Mouse (Mus musculus) kidney, postnatal 0 days (tissue): ENCODE data around the gene Spi1. TPM values are rescaled to one million over a fixed set of nuclear protein-coding genes. Genes with fewer than 3 reads are reported as not detected.

Experiments
- ATAC-seq: fragments of 200-750 bp; cut with Nextera tagmentation; replicated peaks from 2 replicates; pipeline ENCODE4 v1.8.0; 2017; ENCODE audit warnings: low read depth, moderate number of reproducible peaks, moderate TSS enrichment, moderate library complexity; ENCODE audit not compliant: low FRiP score
- DNase-seq: peaks from one replicate; pipeline ENCODE4 v3.0.0-alpha.2; 2016; ENCODE audit warnings: low spot score
- H3K27ac ChIP-seq: fragments of 300-500 bp; sonication (generic); 2 replicates; pipeline ENCODE4 v1.5.1; 2014; ENCODE audit warnings: mild to moderate bottlenecking
- H3K27me3 ChIP-seq: fragments of 300-500 bp; sonication (generic); 2 replicates; pipeline ENCODE4 v1.6.1; 2014; ENCODE audit warnings: low read length, mixed read lengths; ENCODE audit not compliant: insufficient read depth
- H3K36me3 ChIP-seq: fragments of 300-500 bp; sonication (generic); 2 replicates; pipeline ENCODE4 v1.6.1; 2014; ENCODE audit warnings: low read length, mixed read lengths; ENCODE audit not compliant: insufficient read depth
- H3K4me1 ChIP-seq: fragments of 300-500 bp; sonication (generic); replicated peaks from 2 replicates; pipeline ENCODE4 v1.6.1; 2014; ENCODE audit warnings: antibody characterized with exemption, low read length, mixed read lengths; ENCODE audit not compliant: insufficient read depth
- H3K4me2 ChIP-seq: fragments of 300-500 bp; sonication (generic); 2 replicates; pipeline ENCODE4 v1.6.1; 2014; ENCODE audit warnings: mild to moderate bottlenecking, low read length, moderate library complexity, mixed read lengths
- H3K4me3 ChIP-seq: fragments of 300-500 bp; sonication (generic); replicated peaks from 2 replicates; pipeline ENCODE4 v1.5.1; 2014; ENCODE audit warnings: low read depth, low read length
- H3K9ac ChIP-seq: fragments of 300-500 bp; sonication (generic); 2 replicates; pipeline ENCODE4 v1.6.1; 2014; ENCODE audit warnings: low read depth, low read length
- H3K9me3 ChIP-seq: fragments of 300-500 bp; sonication (generic); replicated peaks from 2 replicates; pipeline ENCODE4 v1.6.1; 2016; ENCODE audit warnings: low read length, inconsistent platforms, mixed read lengths
- CTCF ChIP-seq: IDR thresholded peaks from 2 replicates; pipeline ENCODE4 v1.5.1; 2016; ENCODE audit warnings: antibody characterized with exemption, low read depth, mild to moderate bottlenecking, moderate library complexity
- WGBS: fragments of 180-500 bp; shearing (Covaris S2); extraction: QIAGEN DNeasy Blood & Tissue Kit; methylation state at CpG from one replicate; pipeline ENCODE4 v1.1.7; 2014; 5-methylcytosine and 5-hydroxymethylcytosine counted together
- polyA plus RNA-seq: library from polyadenylated mRNA; unstranded; fragments of >200 nt; fragmentation: Nextera tagmentation; extraction: Ambion mirVana; gene quantifications from 2 replicates; pipeline ENCODE4 v1.2.1, GENCODE M21; 2015

Gene Spi1
- polyA plus RNA-seq, 1 experiment from 2014 or later: 6.0 TPM

DNA sequence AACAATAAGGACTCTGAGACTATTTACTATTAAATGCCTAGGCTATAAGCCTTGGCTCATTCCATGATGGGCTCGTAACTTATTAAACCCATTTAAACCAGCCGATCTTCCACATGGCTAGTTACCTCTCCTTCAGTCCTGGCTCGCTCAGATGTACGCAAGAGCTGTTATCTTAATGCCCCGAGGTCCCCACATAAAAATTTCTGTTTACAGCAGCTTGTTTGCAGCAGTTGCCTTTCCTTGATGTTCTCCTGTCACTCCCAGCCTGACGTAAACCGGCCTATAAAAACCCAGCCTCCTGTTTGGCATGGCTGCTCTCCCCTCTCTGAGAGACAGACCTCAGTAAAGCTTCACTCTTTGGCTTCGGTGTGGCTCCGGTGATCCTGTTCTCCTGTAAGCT, 34.8 kb upstream of the Spi1 start:
- WGBS: 42% methylated on average over 9 of the region's 9 CpGs
- ATAC-seq: peak; percentile 52
- peak overlapping the region; percentile 76 for H3K27ac ChIP-seq

DNA sequence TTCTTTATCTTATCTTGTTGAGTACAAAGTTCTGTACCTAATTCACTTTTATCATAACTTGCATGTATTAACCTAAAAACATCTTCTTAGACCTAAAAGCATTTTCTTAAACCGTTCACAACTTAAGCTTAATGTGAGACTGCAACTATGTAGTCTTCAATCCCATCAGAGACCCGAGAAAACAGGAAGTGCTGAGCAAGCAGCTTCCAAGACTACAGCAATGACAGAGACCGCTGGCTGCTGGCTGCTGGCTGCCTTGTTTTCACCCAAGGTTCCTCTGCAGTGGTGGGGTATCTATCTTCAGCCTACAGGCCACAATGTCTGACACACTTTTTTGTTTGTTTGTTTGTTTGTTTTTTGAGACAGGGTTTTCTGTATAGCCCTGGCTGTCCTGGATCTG, 30.3 kb upstream of the Spi1 start:
- TF ChIP-seq CTCF: no peak
- Histone ChIP-seq H3K4me1 (0 out of 2 replicates have a peak, but pooled peaks cover under 1% of the 10 kb centered on the region), H3K27ac (no peak overlapping the region), H3K9ac (no peak overlapping the region), H3K36me3 (peaks cover 15% of the 10 kb centered on the region), H3K4me3 (no peak overlapping the region), H3K27me3 (no peaks in the 10 kb centered on the region), H3K4me2 (no peak overlapping the region), H3K9me3 (no peaks in the 10 kb centered on the region)
- DNase-seq (no peak), ATAC-seq (no peak)
- 71% methylated on average over 3 of the region's 3 CpGs for WGBS

More for the DNA sequence above, 34.8 kb upstream of the Spi1 start:
- Histone ChIP-seq H3K4me2 (peak overlapping the region; percentile 13; the same call in 1 of the 2 replicates), H3K9me3 (no peaks in the 10 kb centered on the region), H3K36me3 (no peaks in the 10 kb centered on the region), H3K9ac (no peak overlapping the region), H3K4me3 (no peak overlapping the region), H3K27me3 (no peaks in the 10 kb centered on the region), H3K4me1 (peaks cover 5% of the 10 kb centered on the region; the same call in 1 of the 2 replicates)
- TF ChIP-seq CTCF: no peak
- DNase-seq: peak; percentile 36

GRCm38 (mm10) chr2:91052752-91053151, 29.4 kb upstream of the Spi1 start:
- H3K9me3 ChIP-seq: no peaks in the 10 kb centered on the region
- no peak overlapping the region for H3K27ac ChIP-seq
- no peak overlapping the region for H3K4me3 ChIP-seq
- TF ChIP-seq CTCF: peak; percentile 39
- DNase-seq: peak; percentile 17
- H3K4me2 ChIP-seq: no peak overlapping the region
- 34% methylated on average over 2 of the region's 2 CpGs for WGBS
- peaks cover 24% of the 10 kb centered on the region for H3K36me3 ChIP-seq
- H3K4me1 ChIP-seq: no peaks in the 10 kb centered on the region
- H3K9ac ChIP-seq: no peak overlapping the region
- no peaks in the 10 kb centered on the region for H3K27me3 ChIP-seq
- ATAC-seq: no peak

DNA sequence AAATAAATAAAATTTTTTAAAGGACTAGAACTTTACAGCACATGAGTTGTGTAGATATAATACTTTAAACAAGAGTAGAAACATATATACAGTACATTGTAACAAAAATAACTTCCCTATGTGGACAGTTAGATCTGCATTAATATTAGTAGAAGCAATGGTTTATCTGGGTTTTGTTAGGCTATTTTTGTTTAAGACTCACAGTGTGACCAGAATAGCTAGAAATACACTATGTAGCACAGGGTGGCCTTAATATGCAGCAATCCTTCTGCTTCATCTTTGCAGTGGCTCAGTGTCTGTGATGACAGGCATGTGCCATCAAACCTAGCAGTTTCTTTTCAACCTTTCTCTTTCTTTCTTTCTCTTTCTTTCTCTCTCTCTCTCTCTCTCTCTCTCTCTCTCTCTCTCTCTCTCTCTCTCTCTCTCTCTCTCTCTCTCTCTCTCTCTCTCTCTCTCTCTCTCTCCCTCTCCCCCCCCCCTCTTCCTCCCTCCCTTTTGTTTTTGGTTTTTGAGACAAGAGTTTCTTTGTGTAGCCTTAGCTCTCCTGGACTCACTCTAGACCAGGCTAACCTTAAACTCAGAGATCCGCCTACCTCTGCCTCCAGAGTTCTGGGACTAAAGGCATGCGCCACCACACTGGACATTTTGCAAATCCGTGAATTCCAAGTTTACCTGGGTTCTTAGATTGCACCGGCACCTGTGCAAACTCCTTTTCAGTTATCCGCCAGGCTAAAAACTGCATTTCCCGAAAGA, 28.8 kb upstream of the Spi1 start:
- no peak for DNase-seq
- H3K4me3 ChIP-seq: peak overlapping the region; percentile 88
- WGBS: 0% methylated on average over 6 of the region's 6 CpGs
- no peaks in the 10 kb centered on the region for H3K9me3 ChIP-seq
- H3K4me2 ChIP-seq: peak overlapping the region; percentile 71
- no peaks in the 10 kb centered on the region for H3K4me1 ChIP-seq
- no peaks in the 10 kb centered on the region for H3K27me3 ChIP-seq
- H3K9ac ChIP-seq: peak overlapping the region; percentile 89; the same call in 1 of the 2 replicates
- H3K27ac ChIP-seq: no peak overlapping the region; the same call in 1 of the 2 replicates
- peaks cover 28% of the 10 kb centered on the region for H3K36me3 ChIP-seq
- peak; percentile 50 for ATAC-seq
- TF ChIP-seq CTCF: no peak

- ATAC-seq (peak; percentile 97), DNase-seq (peak; percentile 98)
- peak within 1 kb of the TSS; percentile 71 for H3K4me2 ChIP-seq
- no peak for TF ChIP-seq CTCF
- under 1% methylated on average over 40 of the region's 40 CpGs for WGBS
- no peaks in the 10 kb centered on the region for H3K9me3 ChIP-seq
- H3K27me3 ChIP-seq: no peaks in the 10 kb centered on the region
- peak within 1 kb of the TSS; percentile 88 for H3K4me3 ChIP-seq
- no peaks in the 10 kb centered on the region for H3K4me1 ChIP-seq
- peaks cover 34% of the 10 kb centered on the region for H3K36me3 ChIP-seq
- H3K9ac ChIP-seq: peak within 1 kb of the TSS; percentile 89
- H3K27ac ChIP-seq: peak within 1 kb of the TSS; percentile 90
Measured at GRCm38 (mm10) chr2:91053934-91054382, 28.2 kb upstream of the Spi1 start, which contains the start of gene Psmc3. Gene Psmc3 (plus strand): TSS chr2:91054009.

DNA sequence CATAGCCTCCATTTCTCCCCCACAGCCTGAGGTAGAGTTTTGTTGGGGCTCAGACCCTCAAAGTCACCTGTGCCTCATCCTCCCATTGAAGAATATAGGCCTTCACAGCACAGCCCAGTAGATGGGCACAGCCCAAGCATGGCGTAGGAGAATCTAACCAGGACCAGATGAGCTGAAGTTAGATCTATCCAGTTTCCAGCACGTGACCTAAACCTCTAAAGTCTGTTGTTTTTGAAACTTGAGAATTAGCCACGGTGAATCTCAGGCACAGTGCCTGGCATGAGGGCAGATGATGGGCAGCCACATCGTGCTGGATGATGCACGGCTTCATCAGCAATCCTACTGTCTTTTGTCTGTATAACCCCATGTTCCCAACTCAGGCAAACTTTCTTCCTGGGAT, 23.8 kb upstream of the Spi1 start:
- Histone ChIP-seq H3K9me3 (no peaks in the 10 kb centered on the region), H3K4me2 (no peak overlapping the region), H3K4me1 (no peaks in the 10 kb centered on the region), H3K4me3 (no peak overlapping the region), H3K27me3 (no peaks in the 10 kb centered on the region), H3K27ac (no peak overlapping the region), H3K36me3 (peaks cover 61% of the 10 kb centered on the region), H3K9ac (no peak overlapping the region)
- no peak for ATAC-seq
- DNase-seq: no peak
- no peak for TF ChIP-seq CTCF
- 50% methylated on average over 5 of the region's 5 CpGs for whole genome bisulfite sequencing
